Mouse (Mus musculus) midbrain, embryonic 10.5 days (tissue): ENCODE measurements at regions not wholly inside any gene's neighbourhood (a gene's known extent, or its start where the extent isn't known, plus 50 kb on each side); places are given as distances from the start of the nearest gene placed in this dataset.

Source experiments
- DNase-seq: peaks from one replicate; pipeline ENCODE4 v3.0.0-alpha.2; 2017; ENCODE audit warnings: low spot score
- H3K27ac ChIP-seq: fragments of 300-500 bp; sonication (generic); replicated peaks from 2 replicates; pipeline ENCODE4 v1.5.1; 2016; ENCODE audit warnings: mild to moderate bottlenecking
- H3K27me3 ChIP-seq: fragments of 300-500 bp; sonication (generic); 2 replicates; pipeline ENCODE4 v1.6.1; 2016; ENCODE audit warnings: low read depth, mild to moderate bottlenecking; ENCODE audit not compliant: poor library complexity, severe bottlenecking
- H3K36me3 ChIP-seq: fragments of 300-500 bp; sonication (generic); 2 replicates; pipeline ENCODE4 v1.6.1; 2016; ENCODE audit warnings: mild to moderate bottlenecking, moderate library complexity
- H3K4me1 ChIP-seq: fragments of 300-500 bp; sonication (generic); 2 replicates; pipeline ENCODE4 v1.6.1; 2016
- H3K4me3 ChIP-seq: fragments of 300-500 bp; sonication (generic); 2 replicates; pipeline ENCODE4 v1.5.1; 2016; ENCODE audit warnings: mild to moderate bottlenecking, moderate library complexity
- H3K9me3 ChIP-seq: fragments of 300-500 bp; sonication (generic); replicated peaks from 2 replicates; pipeline ENCODE4 v1.6.1; 2016; ENCODE audit warnings: mild to moderate bottlenecking
- WGBS: fragments of 180-500 bp; shearing (Covaris S2); methylation state at CpG from one replicate; pipeline ENCODE4 v1.1.7; 2016; 5-methylcytosine and 5-hydroxymethylcytosine counted together

DNA sequence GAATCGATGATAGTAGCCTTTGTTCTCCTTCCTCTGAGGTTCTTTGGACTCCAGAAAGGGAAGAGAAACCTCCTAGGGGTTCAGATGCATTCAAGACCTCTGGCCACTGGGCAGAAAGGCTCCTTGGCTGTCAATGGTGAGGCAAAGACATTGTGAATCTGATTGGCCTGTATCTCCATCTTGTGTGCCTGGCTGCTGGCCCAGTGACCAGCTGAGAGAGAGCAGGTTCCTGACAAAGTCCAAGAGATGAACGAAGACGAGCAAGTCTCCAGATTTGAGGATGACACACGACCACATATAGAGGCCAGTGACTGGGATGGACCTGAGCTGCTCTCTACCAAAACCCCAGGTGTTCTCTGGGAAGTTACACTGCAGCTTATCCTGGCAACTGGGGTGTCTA, 305.4 kb upstream of the Zmiz1 start:
- H3K36me3 ChIP-seq, result no peaks in the 10 kb centered on the region
- no peak for DNase-seq
- H3K9me3 ChIP-seq, result no peaks in the 10 kb centered on the region
- H3K27me3 ChIP-seq, result no peaks in the 10 kb centered on the region
- peaks cover 21% of the 10 kb centered on the region for H3K4me1 ChIP-seq
- WGBS, result 85% methylated on average over 4 of the region's 4 CpGs
- no peak overlapping the region for H3K4me3 ChIP-seq
- H3K27ac ChIP-seq, result no peak overlapping the region

DNA sequence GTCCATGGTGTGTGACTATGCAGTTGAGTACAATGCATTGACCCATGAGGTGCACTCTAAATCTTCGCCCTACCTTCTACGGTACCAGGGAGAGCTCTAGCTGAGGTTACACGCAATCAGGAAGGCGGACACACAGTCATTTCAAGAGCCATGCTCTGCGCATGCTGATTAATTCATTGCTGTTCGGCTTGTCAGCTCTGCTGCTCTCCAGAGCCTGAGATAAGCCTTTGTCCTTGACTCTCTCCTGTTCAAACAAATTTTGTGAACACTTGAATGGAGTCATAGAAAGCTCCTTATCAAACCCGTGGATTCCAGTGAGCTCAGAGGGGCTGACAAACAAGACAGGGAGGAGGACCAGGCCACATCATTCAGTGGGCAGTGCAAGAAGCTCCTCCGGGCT, 304.8 kb upstream of the Zmiz1 start:
- peaks cover 21% of the 10 kb centered on the region for H3K4me1 ChIP-seq
- 0 out of 2 replicates have a peak overlapping the region, but pooled peaks have one; percentile 20 for H3K27ac ChIP-seq
- H3K36me3 ChIP-seq, result no peaks in the 10 kb centered on the region
- WGBS, result 77% methylated on average over 8 of the region's 8 CpGs
- no peaks in the 10 kb centered on the region for H3K9me3 ChIP-seq
- no peak overlapping the region for H3K4me3 ChIP-seq
- H3K27me3 ChIP-seq, result no peaks in the 10 kb centered on the region
- DNase-seq, result no peak

DNA sequence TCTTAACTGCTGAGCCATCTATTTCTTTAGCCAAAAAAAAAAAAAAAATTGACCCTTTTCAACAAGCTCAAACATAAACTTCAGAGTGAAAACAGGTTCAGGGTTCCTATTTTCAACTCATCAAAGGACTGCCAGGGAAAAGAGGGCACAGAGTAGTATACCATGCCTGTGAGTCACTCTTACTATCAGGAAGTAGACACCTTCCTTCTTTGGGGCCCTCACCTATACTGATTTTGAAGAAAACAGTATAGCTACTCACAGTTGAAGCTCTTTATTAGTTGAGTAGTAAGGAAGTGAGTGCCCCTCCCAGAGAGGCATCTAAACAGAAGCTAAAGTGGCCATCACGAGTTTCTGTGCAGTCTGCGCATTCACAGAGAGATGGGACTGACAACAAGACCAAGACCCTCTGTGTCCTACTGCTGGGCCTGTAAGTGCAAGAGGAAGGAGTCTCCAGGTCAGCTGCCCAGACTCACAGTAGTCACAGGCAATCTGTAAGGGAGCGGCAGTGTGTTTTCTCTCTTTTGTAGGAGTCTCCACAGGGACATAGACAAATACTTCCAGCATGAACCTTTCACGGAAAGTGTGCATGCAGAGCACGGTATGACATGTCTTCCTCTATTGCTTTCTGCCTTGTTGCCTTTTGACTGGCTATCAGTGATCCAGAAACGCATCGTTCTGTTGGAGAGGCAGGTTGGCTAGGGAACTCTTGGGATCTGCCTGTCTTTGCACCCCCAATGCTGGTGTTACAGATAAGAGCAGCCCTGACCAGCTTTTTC, 303.8 kb upstream of the Zmiz1 start:
- no peak for DNase-seq
- H3K4me3 ChIP-seq, result no peak overlapping the region
- no peaks in the 10 kb centered on the region for H3K36me3 ChIP-seq
- H3K27me3 ChIP-seq, result no peaks in the 10 kb centered on the region
- peaks cover 21% of the 10 kb centered on the region for H3K4me1 ChIP-seq
- WGBS, result 89% methylated on average over 7 of the region's 7 CpGs
- no peaks in the 10 kb centered on the region for H3K9me3 ChIP-seq
- H3K27ac ChIP-seq, result 0 out of 2 replicates have a peak overlapping the region, but pooled peaks have one; percentile 2

DNA sequence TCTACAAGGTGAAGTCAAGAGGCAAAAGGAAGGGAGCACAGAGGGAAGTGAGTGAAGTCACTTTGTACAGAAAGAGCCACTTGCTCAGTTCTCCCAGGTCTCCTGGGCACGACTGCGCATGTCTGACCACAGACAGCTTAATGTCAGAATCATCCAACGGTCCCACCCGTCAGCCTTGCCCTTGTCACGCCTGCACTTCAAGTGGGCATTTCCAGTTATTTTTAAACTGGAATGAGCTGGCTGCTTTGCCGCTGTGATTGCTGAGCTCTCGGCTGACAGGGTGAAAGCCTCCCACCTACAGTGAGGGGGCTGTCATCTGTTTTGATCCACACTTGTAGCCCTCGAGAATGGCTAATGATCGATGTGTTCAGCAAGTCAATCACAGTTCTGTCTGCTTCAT, 302.8 kb upstream of the Zmiz1 start:
- Histone ChIP-seq H3K4me3 (no peak overlapping the region), H3K9me3 (no peaks in the 10 kb centered on the region), H3K27ac (0 out of 2 replicates have a peak overlapping the region, but pooled peaks have one; percentile 2), H3K4me1 (peaks cover 21% of the 10 kb centered on the region), H3K27me3 (no peaks in the 10 kb centered on the region), H3K36me3 (no peaks in the 10 kb centered on the region)
- WGBS, result 79% methylated on average over 9 of the region's 9 CpGs
- no peak for DNase-seq

DNA sequence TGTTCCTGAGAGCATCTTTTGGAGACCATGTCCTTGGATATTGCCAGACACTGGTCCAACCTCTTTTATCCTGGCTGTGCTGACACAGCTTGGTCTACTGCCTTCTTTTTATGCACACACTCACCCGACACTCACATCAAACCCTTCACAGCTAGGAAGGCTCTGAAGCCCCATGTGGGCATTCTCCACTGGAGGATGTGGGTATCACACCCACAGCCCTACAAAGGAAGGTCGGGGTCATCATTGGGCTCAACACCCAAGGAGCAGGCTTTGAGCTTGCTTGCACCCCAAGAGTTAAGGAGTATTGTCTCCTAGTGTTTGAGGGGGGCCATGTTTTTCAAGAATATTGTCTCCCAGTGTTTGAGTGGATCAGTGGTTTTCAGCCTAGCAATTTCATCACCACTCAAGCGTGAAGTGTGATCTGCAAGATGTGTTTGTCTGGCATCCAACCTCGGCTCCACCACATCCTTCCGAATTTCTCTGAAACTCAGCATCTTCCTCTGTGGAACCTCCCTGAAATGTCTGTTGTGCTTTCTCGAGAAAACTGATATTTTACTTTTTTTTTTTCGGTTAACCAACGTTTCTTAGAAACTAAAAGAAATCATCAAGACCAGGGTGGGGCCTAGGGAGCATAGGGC, 297.2 kb upstream of the Zmiz1 start:
- H3K27ac ChIP-seq, result no peak overlapping the region
- no peaks in the 10 kb centered on the region for H3K9me3 ChIP-seq
- no peak overlapping the region for H3K4me3 ChIP-seq
- 85% methylated on average over 8 of the region's 8 CpGs for WGBS
- DNase-seq, result no peak
- peaks cover 9% of the 10 kb centered on the region for H3K4me1 ChIP-seq
- no peaks in the 10 kb centered on the region for H3K27me3 ChIP-seq
- H3K36me3 ChIP-seq, result no peaks in the 10 kb centered on the region

DNA sequence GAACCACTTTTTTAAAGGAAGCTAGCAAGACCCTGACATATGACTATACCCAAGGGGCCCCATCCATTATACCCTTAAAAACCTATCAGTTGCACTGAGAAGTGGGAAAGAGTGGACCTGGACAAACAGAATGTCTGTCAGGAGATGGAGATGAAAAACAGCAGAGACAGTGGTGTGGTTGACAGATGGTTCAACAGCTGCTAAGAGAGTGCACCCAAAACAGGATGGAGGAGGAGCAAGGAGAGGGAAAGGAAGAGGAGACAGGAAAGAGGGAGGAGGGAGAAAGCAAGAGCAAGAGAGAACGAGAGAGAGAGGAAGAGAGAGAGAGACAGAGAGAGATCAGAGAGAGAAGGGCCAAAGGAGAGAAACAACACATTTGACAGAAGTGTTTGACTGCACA, 292.8 kb upstream of the Zmiz1 start:
- WGBS, result 17% methylated on average over 1 of the region's 1 CpGs
- no peak overlapping the region for H3K4me3 ChIP-seq
- H3K4me1 ChIP-seq, result peaks cover 23% of the 10 kb centered on the region
- H3K27ac ChIP-seq, result peak overlapping the region; percentile 23; the same call in 1 of the 2 replicates
- no peaks in the 10 kb centered on the region for H3K36me3 ChIP-seq
- H3K27me3 ChIP-seq, result no peaks in the 10 kb centered on the region
- no peaks in the 10 kb centered on the region for H3K9me3 ChIP-seq
- DNase-seq, result no peak

DNA sequence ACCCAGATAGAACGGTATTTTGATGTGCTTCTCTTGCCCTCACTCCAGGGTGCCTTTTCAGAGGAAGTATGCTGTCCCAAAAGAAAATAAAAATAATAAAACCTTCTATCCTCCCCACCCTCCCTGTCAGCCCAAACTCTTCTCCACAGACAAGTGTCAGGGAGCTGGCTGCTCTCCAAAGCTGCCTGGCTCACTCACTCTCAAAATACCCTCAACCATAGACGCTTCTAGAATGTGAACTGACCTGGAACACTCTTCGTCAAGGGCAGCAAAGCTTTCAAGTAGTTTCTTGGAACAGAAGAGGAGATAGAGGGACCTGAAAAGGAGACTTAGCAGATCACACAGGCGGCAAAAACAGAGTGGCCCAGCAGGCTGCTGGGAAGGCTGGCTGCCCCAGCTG, 291.4 kb upstream of the Zmiz1 start:
- Histone ChIP-seq H3K27ac (peak overlapping the region; percentile 49; the same call in 1 of the 2 replicates), H3K4me3 (no peak overlapping the region), H3K36me3 (no peaks in the 10 kb centered on the region), H3K9me3 (no peaks in the 10 kb centered on the region), H3K4me1 (peaks cover 23% of the 10 kb centered on the region), H3K27me3 (peaks cover 5% of the 10 kb centered on the region; the same call in 1 of the 2 replicates)
- WGBS, result 58% methylated on average over 4 of the region's 4 CpGs
- no peak for DNase-seq

DNA sequence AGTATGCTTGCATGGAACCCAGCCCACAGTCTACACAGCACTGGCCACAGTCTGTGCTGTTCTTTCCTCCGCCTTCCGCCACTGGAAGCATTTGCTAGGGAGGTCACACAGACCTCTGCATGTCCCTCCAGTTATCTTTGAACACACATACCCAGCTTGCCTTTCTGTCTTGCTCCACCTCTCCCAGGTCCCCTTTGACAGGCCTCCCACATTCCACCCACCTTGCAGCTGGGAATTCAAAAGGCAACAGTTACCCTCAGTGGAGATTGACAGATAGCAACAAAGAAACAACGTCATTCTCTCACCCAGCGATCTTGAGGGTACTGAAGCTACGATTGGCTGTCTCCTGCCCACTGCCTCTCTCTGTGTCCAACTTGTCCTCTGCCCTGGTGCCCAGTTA, 290.7 kb upstream of the Zmiz1 start:
- Histone ChIP-seq H3K36me3 (no peaks in the 10 kb centered on the region), H3K4me3 (no peak overlapping the region), H3K4me1 (peaks cover 23% of the 10 kb centered on the region), H3K27ac (no peak overlapping the region), H3K9me3 (no peaks in the 10 kb centered on the region), H3K27me3 (peaks cover 5% of the 10 kb centered on the region; the same call in 1 of the 2 replicates)
- DNase-seq, result no peak
- WGBS, result 69% methylated on average over 5 of the region's 5 CpGs

DNA sequence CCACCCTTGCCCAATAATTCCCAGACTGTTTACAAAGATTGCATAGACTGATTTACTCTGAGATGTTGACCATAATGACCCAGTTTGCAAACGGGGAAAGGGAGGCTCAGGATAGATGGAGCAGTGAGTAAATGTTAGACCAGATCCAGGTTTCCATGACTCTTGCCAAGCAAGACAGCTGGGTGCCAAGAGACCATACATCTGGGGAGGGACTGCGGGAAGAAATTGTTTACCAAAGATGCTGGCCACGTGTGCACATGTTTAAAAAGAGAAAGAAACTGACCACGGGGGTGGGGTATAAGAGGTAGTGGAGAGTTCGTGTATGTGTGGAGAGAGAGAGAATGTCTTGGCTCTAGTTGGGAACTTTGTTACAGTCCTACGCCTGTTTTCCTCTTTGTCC, 285.7 kb upstream of the Zmiz1 start:
- H3K4me3 ChIP-seq, result no peak overlapping the region
- WGBS, result 79% methylated on average over 6 of the region's 6 CpGs
- peaks cover 8% of the 10 kb centered on the region; the same call in 1 of the 2 replicates for H3K27me3 ChIP-seq
- H3K36me3 ChIP-seq, result no peaks in the 10 kb centered on the region
- no peaks in the 10 kb centered on the region for H3K9me3 ChIP-seq
- H3K4me1 ChIP-seq, result peaks cover 14% of the 10 kb centered on the region
- no peak overlapping the region for H3K27ac ChIP-seq
- DNase-seq, result no peak

DNA sequence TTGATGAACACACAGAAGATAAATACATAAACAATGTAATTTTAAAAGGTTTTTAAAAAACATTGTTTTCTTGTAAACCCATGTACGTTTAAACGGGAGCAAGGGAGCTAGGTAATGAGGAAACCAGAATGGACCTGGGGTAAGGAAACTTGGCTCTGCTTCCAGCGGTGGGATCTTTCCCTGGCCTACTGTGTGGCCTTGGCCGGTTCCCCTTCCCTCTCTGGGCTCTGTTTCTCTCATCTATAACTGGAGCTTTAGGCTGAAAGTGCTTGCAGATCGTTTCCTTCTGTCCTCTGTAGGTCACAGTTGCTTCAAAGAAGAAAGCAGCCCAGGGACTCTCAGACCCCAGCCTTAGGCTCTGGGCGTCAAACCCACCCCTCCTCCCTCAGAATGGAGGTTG, 285.1 kb upstream of the Zmiz1 start:
- Histone ChIP-seq H3K27ac (no peak overlapping the region; the same call in 1 of the 2 replicates), H3K27me3 (peaks cover 8% of the 10 kb centered on the region; the same call in 1 of the 2 replicates), H3K4me3 (no peak overlapping the region), H3K36me3 (no peaks in the 10 kb centered on the region), H3K4me1 (peaks cover 9% of the 10 kb centered on the region; the same call in 1 of the 2 replicates), H3K9me3 (no peaks in the 10 kb centered on the region)
- no peak for DNase-seq
- 80% methylated on average over 6 of the region's 6 CpGs for WGBS

DNA sequence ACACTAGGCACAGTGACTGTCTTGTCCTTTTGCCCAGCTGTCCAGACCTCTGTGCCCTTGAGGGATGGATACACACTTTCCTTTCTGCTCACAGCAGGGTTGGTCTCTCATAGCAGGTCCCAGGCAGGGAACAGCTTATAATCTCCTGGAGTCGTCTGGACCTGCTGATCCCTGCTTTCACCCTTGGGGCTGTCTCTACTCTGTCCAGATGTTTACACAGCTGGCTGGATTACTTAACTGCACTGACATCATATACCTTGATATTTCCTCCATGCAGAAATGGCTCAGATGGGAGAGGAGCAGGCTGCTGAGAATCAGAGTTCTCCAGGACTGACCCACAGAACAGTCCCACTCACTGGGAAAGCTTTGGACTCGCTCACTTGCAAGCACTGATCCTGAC, 284.6 kb upstream of the Zmiz1 start:
- DNase-seq, result peak; percentile 17
- H3K4me3 ChIP-seq, result no peak overlapping the region
- no peaks in the 10 kb centered on the region for H3K36me3 ChIP-seq
- 47% methylated on average over 2 of the region's 2 CpGs for WGBS
- H3K4me1 ChIP-seq, result peaks cover 9% of the 10 kb centered on the region; the same call in 1 of the 2 replicates
- no peaks in the 10 kb centered on the region for H3K9me3 ChIP-seq
- peak overlapping the region; percentile 17; the same call in 1 of the 2 replicates for H3K27ac ChIP-seq
- H3K27me3 ChIP-seq, result peaks cover 13% of the 10 kb centered on the region; the same call in 1 of the 2 replicates

DNA sequence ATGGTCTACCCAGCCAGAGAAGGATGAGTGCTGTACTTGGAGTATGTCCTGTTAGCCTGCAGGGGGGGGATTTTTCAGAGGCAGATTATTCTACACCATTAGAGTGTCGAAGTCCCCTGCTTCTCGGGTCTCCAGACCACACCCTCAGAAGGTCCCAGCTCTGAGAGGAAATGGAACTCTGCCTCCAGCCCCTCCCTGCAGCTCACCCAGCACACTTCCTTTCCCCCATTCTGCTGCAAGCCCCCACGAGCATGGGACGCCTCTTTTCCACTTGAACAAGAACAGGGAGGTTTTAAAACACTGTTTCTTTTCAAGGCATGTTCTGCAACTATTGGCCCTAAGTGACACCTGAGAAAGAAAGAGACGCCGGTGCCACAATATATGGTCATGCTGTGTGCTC, 282.8 kb upstream of the Zmiz1 start:
- no peak for DNase-seq
- Histone ChIP-seq H3K27ac (no peak overlapping the region), H3K4me3 (no peak overlapping the region), H3K4me1 (peaks cover 13% of the 10 kb centered on the region), H3K9me3 (no peaks in the 10 kb centered on the region), H3K36me3 (no peaks in the 10 kb centered on the region), H3K27me3 (peaks cover 15% of the 10 kb centered on the region)
- 74% methylated on average over 6 of the region's 6 CpGs for WGBS

DNA sequence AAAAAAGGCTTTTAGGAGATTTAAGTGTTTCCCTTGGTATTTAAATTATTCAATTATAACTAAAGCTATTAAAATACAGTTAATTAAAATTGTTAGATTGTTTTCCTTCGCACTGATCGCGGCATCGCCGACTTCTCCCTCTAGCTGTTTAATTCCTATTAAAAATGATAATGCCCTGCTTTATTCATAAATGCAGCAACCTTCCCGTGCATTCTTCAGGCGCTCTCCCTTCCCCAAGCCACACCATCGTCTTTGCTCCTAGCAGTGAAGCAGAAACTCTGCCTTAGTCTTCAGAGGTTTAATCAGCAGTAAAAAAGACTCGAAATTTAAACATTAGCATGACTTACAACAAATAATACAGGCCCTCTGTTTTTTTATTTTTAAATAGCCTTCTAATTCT, 278.9 kb upstream of the Zmiz1 start:
- no peaks in the 10 kb centered on the region for H3K36me3 ChIP-seq
- no peak overlapping the region for H3K4me3 ChIP-seq
- peaks cover 19% of the 10 kb centered on the region; the same call in 1 of the 2 replicates for H3K4me1 ChIP-seq
- no peak for DNase-seq
- H3K27me3 ChIP-seq, result peaks cover 23% of the 10 kb centered on the region
- 83% methylated on average over 9 of the region's 9 CpGs for WGBS
- no peaks in the 10 kb centered on the region for H3K9me3 ChIP-seq
- no peak overlapping the region for H3K27ac ChIP-seq
